Mouse (Mus musculus) kidney, adult 8-10 months (tissue): ENCODE data around the gene Yju2.
"Not testable (repeated sequence)": the region's sequence is repeated elsewhere in the genome, so short reads cannot be mapped to it uniquely, and the experiment has no call there.

ENCODE experiments used
- DNase-seq, 2 experiments: peaks; one replicate each; pipeline ENCODE4 v3.0.0; 2022

Gene Yju2

DNA sequence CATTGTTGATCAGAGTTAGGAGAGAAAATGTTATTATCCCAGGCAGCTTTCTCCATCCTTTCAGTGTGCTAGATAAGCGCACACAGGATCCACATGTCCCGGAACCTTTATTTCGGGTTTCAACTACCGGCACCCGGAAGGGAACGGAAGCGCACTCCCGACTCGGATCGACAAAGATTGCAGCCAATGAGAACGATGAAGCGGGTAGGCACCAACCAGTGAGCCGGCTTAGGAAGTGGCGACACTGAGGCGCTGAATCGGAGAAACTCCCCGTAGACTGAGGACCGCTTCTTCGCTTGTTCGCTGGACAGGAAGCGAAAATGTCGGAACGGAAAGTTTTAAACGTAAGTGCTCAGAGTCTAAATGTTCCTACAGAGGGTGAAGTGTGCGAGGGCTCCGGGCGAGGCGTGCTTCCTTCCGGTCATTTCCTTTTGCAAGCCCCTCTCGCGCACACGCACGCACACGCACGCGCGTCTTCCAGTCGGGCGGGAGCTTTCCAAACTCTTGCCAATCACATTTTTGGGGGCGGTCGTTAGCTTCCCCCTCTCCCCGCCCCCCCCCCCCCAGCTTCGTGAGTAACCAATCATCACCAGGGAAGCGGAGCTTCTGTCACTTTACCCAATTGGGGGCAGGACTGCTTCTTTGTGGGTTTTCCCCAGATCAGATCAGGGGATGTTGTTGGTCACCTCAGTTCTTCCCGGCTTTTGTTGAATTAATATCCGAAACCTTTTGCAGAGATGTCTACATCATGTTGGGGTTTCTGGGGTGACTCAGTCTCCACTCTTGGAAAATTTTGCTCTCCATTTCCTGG lies at the start of gene Yju2:
Gene Yju2, plus strand, starts transcription at position 182 of the 811 bp plus-strand sequence.
- DNase-seq, result peak; percentile 94

DNA sequence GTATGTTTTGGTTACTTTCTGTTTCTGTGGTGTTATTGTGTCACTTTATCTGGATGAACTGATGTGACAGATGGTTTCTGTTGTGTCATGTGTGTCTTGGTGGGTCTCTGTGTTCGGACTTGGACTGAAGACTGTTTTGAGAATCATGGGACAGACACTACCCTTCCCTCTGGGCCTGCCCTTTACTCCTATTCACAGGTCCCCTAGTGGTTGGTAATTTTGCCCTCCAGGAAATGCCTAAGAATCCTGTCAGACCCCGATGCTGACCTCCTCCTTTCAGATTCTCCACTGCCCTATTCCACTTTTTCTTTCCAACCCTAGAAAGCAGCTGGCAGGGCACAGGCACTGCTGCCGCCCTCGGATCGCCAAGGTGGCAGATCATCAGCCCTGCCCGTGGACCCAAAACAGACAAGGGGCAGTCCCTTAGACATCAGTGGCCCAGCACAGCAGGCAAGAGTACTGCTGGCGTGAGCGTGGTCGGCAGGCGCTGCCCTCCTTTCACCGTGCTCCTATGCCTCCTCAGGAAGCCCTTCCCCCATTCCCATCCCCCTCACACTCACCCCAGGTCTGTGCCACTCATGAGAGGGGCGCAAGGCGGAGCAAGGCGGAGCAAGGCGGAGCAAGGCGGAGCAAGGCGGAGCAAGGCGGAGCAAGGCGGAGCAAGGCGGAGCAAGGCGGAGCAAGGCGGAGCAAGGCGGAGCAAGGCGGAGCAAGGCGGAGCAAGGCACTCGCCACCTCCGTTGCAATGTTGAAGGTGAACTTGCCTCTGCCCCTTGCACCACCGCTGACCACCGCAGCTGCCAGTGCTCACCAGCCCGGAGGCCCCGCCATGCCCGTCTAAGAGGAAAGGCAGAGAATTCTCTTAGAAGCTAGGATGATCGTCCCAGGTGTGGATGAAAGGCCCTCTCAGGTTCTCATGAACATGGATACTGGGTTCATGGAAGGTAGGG lies 27.1 kb upstream of the Yju2 start:
- DNase-seq, result peak; percentile 64 to 65

DNA sequence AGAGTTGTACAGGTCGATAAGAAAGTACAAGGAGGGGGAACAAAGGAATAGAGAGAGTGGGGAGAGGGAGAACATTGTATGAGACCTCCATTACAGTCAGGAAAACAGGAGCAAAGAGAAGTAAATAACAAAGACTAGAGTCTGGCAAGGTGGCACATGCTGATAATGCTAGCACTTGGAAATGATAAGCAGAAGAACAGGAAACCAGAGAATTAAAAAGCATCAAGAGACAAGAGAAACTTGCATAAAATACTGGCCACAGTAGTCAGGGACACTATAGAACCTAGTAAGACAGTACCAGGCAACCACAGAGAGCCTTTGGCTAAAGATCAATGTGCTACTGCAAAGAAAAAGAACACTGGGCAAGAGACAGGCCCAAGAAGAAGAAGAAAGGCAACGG lies 26.3 kb upstream of the Yju2 start:
- DNase-seq, result no peak

DNA sequence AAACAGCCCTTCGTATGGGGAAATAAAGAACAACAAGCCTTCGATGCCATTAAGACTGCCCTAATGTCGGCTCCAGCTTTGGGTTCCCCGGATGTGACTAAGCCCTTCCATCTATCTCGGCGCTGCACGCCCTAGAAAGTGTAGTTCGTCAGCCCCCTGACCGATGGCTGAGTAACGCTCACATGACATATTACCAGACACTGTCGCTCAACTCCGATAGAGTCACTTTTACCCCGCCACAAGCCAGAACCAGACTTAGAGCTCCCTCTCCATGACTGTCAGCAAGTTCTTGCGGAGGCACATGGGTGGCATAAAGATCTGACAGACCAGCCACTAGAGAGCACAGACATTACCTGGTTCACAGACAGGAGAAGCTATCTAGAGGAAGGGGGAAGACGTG lies 25.7 kb upstream of the Yju2 start:
- no peak for DNase-seq

DNA sequence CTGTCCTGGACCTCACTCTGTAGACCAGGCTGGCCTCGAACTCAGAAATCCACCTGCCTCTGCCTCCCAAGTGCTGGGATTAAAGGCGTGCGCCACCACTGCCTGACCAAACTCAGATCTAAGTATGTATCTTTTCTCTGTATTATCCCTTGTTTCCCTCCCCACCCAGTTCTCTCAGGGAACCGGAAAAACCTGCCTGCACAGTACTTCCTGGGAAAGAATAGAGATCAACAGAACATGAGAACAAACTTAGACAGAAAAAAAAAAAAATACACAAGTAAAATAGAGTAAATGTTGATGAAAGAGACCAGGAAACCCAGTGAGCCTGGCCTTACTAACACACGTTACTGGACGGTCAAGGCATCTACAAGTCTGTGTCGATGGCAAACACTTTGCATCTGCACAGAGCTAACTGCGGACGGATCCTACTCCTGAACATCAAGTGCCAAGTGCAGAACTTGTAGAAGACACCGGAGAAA lies 14.5 kb upstream of the Yju2 start:
- not testable (repeated sequence) for DNase-seq

DNA sequence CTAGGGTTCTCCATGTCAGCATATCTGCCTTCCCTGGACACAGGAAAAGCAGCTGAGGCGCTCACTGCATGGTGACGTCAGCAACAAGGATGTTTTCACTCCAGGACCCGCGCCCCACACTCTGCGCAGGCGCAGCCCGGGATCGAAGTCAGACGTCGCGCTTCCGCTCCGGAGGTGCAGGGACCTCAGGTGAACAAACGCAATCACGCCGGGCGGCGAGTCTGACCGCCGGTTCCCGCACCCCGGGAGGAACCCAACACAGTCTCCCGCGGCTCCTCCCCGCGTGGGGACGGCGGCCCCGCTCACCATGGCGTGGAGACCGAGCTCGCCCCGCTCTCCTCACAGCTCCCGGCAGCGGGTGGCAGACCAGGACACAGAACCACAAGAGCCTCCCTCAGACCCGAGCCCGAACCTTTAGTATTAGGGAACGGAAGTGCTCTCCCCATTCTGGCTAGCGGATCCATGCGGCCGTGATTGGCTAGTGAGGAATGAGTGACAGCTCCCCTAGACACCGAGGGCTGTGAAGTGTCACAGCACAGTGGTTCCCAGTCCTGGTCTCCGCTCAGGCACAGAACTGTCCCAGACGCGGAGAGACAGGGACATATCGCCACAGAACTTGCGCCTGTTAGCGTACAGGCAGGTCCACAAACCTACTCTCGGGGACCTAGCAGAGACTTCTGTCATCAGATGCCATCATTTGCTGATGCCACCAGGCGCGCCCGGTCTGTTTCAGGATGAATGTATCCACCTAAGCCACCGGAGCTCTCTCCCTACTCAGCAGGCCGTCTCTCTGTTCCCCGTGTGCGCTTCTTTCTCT lies 13.8 kb upstream of the Yju2 start:
- DNase-seq, result peak; percentile 96

DNA sequence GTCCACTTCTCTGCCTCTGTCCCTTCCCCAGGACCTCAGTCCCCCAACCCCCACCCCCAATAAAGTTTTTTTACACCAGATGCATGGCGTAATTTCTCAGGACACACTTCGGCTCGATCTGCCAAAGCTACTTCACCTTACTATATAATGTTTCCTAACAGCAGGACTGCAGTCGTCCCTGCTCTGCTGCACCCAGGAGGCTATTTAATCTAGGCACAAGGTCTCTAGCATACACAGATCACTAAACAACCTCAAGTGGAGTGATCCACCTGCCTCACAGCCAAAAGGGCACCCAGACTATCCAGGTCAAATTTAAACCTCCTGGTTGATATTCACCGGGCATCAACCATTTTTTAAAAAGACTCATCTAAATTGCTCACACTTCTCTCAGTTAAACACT lies 13.2 kb upstream of the Yju2 start:
- DNase-seq, result no peak

DNA sequence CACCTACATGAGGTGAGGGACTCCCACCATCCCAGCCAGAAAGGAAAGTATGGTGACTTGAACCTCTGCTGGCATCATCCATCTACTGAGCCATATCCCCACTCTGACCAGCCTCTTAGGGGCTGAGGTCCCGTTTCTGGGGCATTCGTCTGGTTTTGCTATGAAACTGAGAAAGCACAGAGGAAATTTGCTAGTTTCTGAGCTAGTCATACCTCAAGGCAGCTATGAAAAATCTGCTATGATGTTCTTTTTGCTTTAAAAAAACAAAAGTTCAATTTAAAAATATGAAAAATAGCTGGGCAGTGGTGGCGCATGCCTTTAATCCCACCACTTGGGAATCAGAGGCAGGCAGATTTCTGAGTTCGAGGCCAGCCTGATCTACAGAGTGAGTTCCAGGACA lies 10.3 kb upstream of the Yju2 start:
- DNase-seq, result no peak

DNA sequence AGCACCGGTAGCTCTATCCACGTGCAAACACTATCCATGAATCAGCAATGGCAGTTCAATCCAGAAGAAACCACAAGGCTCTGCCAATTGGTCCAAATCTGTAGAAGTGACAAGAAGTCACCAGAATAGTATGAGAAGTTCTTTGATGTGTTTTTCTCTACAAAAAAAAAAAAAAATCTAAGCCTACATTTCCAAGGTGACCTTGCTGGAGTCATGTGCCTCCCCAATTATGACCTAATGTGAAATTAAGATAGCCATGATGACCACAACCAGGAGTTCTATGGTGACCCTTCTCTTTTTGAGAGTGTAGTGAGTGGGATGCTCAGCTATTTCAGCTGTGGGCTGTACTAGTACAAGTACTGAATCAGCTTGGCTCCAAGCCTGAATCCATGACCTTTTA lies 9.5 kb upstream of the Yju2 start, which contains the start of gene Zfp119b:
Gene Zfp119b, minus strand, starts transcription at position 101 of the 400 bp plus-strand sequence.
- no peak for DNase-seq

DNA sequence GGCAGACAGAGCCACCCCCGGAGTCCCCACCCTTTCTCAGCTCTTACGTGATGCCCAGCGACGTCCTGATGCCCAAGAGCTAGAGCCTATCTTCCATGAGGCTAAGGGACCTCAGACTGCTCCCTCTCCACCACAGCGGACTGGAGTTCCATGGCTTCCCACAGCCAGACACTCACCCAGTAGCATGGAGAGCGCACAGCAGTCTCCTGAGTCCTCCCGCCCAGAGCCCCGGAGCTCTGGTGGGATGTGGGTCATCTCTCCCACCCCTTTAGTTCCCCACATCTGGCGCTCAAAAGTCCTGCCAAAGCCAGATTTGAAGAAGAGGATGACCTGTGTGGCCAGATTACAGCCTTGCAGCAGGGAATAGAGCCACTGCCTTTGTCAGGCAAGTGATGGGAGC lies 8.3 kb upstream of the Yju2 start:
- DNase-seq, result no peak

DNA sequence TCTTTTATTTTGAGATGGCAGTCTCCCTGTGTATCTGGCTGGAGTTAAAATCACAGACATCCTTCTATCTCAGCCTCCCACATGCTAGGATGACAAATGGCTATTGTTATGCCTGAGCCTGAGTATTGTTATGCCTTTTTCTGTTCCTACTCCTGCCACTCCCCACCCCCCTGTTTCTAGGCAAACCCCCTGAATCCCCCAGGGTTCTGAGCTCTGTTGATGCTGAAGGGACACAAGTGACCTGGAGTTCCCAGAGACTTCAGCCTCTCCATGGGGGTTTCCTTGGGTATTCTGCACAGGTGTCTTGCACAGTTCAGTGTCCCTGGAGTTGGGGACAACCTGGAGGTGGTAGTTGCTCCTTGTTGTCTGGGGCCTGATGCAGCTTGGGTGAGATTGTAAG lies 6.9 kb upstream of the Yju2 start:
- no peak for DNase-seq

DNA sequence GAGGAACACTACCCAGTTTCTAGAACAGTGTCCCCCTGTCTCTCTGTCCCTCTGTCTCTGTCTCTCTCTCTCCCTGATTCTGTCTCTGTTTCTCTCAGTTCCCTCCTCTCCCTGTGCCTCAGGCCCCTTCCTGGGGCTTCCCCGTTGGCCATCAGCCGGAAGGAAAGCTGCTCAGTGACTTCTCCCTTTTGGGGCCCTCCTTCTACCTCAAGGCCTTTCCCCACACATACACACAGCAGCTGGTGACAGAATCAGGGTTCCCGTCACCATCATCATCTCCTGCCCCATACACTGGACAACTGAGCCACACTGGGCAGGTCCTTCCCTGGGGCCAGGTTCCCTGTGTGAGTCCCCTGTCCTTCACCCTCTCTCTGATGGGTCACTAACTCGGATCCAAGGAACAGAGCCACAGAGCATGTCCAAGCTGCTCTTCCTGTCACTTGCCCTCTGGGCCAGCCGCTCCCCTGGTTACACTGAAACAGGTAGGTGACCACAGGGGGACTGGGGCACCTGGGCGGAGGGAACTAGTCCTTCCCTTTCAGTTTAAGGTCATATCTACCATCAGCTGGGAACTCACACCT lies 6.4 kb upstream of the Yju2 start, which contains the start of gene Ebi3:
Gene Ebi3, plus strand, starts transcription at position 194 of the 581 bp plus-strand sequence.
- DNase-seq, result no peak

DNA sequence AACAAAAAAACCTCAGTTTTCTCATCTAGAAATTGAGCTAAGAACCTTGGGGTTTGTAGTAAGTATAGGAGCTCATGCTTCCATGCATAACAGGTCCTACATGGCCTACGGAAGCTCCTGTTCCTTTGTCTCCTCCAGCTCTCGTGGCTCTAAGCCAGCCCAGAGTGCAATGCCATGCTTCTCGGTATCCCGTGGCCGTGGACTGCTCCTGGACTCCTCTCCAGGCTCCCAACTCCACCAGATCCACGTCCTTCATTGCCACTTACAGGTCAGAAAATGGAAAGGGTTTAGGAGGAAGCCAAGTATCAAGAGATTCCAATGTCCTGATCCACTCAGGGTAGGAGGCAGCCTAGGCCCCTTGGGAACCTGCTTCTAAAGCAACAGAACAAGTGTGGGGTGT lies 5.1 kb upstream of the Yju2 start:
- DNase-seq, result no peak

DNA sequence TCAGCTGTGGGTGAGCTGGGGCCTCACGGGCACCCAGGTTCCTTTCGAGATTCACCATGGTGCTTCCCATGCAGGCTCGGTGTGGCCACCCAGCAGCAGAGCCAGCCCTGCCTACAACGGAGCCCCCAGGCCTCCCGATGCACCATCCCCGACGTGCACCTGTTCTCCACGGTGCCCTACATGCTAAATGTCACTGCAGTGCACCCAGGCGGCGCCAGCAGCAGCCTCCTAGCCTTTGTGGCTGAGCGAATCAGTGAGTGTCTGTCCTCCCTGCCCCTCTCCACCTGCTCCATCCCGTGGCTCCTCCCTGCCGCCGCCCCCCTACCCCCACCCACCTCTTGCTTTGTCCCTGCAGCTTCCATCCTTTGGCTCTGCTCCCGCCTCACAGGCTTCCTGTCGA lies 4.7 kb upstream of the Yju2 start:
- DNase-seq, result no peak

DNA sequence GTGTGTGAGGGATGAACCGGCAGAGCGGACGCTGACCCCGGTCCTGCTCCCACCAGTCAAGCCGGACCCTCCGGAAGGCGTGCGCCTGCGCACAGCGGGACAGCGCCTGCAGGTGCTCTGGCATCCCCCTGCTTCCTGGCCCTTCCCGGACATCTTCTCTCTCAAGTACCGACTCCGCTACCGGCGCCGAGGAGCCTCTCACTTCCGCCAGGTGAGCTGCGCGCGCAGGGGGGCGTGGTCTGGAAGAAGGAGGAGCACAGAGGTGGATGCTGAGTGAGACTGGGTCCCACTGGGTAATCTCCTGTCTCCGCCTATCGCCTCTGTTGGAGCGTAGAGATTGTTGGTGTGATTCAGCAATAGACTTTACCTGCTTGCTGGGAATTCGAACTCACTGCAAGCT lies 2.8 kb upstream of the Yju2 start:
- peak; percentile 80 to 83 for DNase-seq

DNA sequence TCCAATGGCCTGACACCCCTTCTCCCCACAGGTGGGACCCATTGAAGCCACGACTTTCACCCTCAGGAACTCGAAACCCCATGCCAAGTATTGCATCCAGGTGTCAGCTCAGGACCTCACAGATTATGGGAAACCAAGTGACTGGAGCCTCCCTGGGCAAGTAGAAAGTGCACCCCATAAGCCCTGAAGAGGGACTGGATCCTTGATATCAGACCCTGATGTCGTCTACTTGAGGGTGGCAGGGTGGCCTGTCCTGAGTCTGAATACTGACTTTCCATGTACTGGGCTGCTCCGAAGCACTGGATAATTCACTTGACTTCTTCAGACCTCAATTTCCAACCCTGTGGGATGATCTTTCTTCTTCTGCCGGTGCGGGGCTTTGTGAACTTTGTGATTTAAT lies 2.3 kb upstream of the Yju2 start:
- no peak for DNase-seq

DNA sequence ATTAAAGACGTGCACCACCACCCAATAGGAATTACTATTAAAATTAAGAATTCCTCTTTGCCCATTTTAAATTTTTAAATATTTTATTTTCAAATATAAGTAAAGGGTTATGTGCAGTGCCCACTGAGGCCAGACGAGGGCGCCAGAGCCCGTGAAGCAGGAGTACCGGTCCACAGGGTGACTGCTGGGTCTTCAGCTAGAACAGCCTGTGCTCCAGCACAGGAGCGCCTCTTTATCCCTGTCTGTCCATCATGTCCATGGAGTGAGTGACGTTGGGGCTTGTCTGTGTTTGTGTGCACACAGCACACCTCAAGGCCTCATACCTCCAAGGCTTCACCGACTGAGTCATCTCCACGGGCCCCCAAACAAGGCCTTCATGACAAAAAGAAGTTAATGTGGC lies 1.7 kb upstream of the Yju2 start:
- peak; percentile 49 to 78 for DNase-seq

DNA sequence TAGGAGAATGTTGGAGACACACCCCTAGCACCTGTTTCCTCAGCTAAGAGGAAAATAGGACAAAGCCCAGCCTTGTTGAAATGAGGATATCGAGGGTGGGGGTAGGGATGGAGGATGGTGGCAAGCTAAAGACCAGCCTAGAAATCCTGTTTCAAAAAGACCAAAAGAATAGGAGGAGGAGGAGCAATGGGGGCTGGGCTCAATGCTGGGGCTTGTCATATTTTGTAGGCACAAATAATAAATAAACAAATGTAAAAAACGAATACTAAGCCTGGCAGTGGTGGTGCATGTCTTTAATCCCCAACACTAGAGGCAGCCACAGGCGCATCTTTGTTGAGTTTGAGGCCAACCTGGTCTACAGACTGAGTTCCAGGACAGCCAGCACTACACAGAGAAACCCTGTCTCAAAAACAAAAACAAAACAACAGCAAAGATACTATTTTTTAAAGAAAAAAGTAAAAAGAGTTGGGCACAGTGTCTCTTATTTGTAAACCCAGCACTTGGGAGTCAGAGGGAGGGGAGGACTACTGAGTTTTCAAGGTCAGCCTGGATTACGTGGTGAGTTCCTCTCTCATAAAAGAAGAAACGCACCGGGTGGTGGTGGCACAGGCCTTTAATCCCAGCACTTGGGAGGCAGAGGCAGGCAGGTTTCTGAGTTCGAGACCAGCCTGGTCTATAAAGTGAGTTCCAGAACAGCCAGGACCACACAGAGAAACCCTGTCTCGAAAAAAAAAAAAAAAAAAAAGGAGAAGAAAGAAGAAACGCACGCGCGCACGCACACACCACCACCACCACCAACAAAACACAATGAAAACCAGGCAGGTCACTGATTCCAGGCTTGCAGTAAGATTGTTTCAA lies 944 bp upstream of the Yju2 start:
- no peak for DNase-seq

DNA sequence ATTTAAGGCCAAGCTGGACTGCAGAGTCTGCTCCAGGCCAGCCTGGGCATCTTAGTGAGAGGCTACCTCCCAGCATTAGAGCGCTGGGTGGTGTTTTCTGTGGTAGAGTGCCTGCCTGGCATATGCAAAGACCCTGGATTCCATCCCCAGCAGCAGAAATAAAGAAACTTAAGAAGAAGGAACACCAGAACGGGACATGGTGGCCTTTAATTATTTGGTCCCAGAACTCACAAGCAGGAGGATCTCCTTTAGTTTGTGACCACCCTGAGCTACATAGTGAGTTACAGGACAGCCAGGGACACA lies 364 bp upstream of the Yju2 start:
- DNase-seq, result no peak

DNA sequence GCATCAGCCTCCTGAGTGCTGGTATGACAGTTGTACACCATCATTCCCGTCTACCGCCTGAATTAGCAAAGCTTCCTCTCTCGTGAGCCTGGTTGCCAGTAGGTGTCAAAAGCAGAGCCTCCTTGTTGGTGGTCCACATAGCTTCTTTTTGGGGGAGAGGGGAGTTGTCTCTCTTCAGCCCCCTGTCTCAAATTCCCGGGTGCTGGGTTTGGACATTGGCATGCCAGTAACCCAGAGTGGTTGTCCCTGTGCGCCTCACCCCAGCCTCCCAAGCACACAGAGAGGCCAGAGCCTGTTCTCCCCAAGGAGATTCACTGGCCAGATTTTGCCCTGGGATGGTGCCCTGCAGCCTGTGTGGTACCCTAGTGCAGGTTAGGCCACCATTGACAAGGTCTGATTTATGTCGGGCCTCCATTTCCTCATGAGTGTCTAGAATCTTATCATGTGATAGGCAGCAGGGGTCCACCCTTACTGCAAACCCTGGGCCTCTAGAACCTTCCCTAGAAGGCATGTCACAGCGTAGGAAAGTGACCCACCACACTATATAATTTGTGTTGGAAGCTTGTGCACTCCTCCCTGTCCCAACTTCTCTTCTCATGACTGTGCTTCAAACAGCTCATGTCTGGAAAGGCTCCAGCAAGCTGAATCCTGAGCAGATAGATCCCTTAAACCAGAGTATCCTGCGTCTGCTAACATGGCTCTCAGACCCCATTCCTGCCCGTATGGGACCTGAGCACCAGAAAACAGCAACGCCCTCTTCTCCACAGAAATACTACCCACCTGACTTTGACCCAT lies 1.2 kb downstream of the Yju2 start:
- DNase-seq, result no peak

DNA sequence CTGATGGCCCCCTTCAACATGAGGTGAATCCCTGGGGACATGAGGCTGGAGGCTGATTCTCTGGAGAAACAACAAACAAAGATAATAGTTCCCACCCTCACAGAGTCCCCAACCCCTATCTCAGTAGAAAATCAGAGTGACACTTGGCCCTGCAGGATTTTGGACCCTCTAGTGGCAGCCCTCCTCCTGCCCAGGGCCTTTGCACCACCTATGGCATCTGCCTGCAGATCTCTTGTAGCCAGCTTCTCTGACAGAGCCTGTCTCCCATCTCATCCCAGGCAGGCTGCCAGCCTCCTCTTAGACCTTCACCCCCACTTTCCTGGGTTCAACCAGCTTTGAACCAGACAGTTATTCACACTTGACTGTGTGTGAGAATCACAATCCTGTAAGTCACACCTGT lies 1.9 kb downstream of the Yju2 start:
- no peak for DNase-seq
